Mouse (Mus musculus) heart, adult 2 months (tissue): ENCODE results near the gene Kdm3a.

ENCODE experiments used
- CTCF ChIP-seq: fragments of 200-600 bp; IDR thresholded peaks from 2 replicates; pipeline ENCODE4 v1.8.1; 2022; ENCODE audit warnings: antibody characterized with exemption, mild to moderate bottlenecking, moderate library complexity
- EP300 ChIP-seq: fragments of 200-500 bp; IDR thresholded peaks from 2 replicates; pipeline ENCODE4 v1.6.1; 2011; ENCODE audit warnings: low read depth, low read length, control low read depth; ENCODE audit not compliant: insufficient read depth
- POLR2A ChIP-seq: fragments of 200-500 bp; IDR thresholded peaks from 2 replicates; pipeline ENCODE4 v1.6.1; 2011; ENCODE audit warnings: mild to moderate bottlenecking, low read depth, low read length, control low read depth; ENCODE audit not compliant: insufficient read depth

- no peak for TF ChIP-seq CTCF
- 0 out of 2 replicates have a peak, but pooled peaks have one; percentile 30 for TF ChIP-seq EP300
- TF ChIP-seq POLR2A: no peak
Observed at GRCm38 (mm10) chr6:71590154-71590553, 42.6 kb downstream of the Kdm3a start.
